Mouse (Mus musculus) neural tube, embryonic 15.5 days (tissue): ENCODE data around the gene Atp6v1g3. TPM values are rescaled to one million over a fixed set of nuclear protein-coding genes. Genes with fewer than 3 reads are reported as not detected.
A peak's percentile ranks its signal among the peaks of the same experiment; 100 is the strongest.

ENCODE experiments used
- ATAC-seq: fragments of 200-750 bp; cut with Nextera tagmentation; 2 replicates; pipeline ENCODE4 v1.8.0; 2017; ENCODE audit warnings: mild to moderate bottlenecking, moderate TSS enrichment, moderate library complexity; ENCODE audit not compliant: low FRiP score
- H3K27ac ChIP-seq: fragments of 300-500 bp; sonication (generic); replicated peaks from 2 replicates; pipeline ENCODE4 v1.5.1; 2015; ENCODE audit warnings: mild to moderate bottlenecking, inconsistent platforms
- H3K27me3 ChIP-seq: fragments of 300-500 bp; sonication (generic); replicated peaks from 2 replicates; pipeline ENCODE4 v1.6.1; 2015; ENCODE audit warnings: inconsistent platforms
- H3K36me3 ChIP-seq: fragments of 300-500 bp; sonication (generic); 2 replicates; pipeline ENCODE4 v1.6.1; 2015; ENCODE audit warnings: inconsistent platforms
- H3K4me1 ChIP-seq: fragments of 300-500 bp; sonication (generic); 2 replicates; pipeline ENCODE4 v1.6.1; 2015; ENCODE audit warnings: inconsistent platforms
- H3K4me2 ChIP-seq: fragments of 300-500 bp; sonication (generic); 2 replicates; pipeline ENCODE4 v1.6.1; 2015; ENCODE audit warnings: inconsistent platforms, mild to moderate bottlenecking, moderate library complexity
- H3K4me3 ChIP-seq: fragments of 300-500 bp; sonication (generic); replicated peaks from 2 replicates; pipeline ENCODE4 v1.5.1; 2015; ENCODE audit warnings: mild to moderate bottlenecking, inconsistent platforms
- H3K9ac ChIP-seq: fragments of 300-500 bp; sonication (generic); replicated peaks from 2 replicates; pipeline ENCODE4 v1.6.1; 2015; ENCODE audit warnings: mild to moderate bottlenecking, inconsistent platforms
- H3K9me3 ChIP-seq: fragments of 300-500 bp; sonication (generic); replicated peaks from 2 replicates; pipeline ENCODE4 v1.6.1; 2016; ENCODE audit warnings: inconsistent platforms
- WGBS: fragments of 180-500 bp; shearing (Covaris S2); methylation state at CpG from one replicate; pipeline ENCODE4 v1.1.7; 2015; ENCODE audit warnings: mixed read lengths; 5-methylcytosine and 5-hydroxymethylcytosine counted together
- polyA plus RNA-seq: library from polyadenylated mRNA; unstranded; fragments of >200 nt; fragmentation: Nextera tagmentation; extraction: Ambion mirVana; gene quantifications from 2 replicates; pipeline ENCODE4 v1.2.1, GENCODE M21; 2015

Gene Atp6v1g3
- polyA plus RNA-seq, result not detected in 2 replicates

GRCm38 (mm10) chr1:138273438-138273837 lies at the start of gene Atp6v1g3:
TSS of gene Atp6v1g3 (plus strand) at chr1:138273738.
- H3K9me3 ChIP-seq, result no peaks in the 10 kb centered on the region
- no peaks in the 10 kb centered on the region for H3K36me3 ChIP-seq
- H3K27ac ChIP-seq, result no peak within 1 kb of the TSS
- no peak within 1 kb of the TSS for H3K4me2 ChIP-seq
- H3K4me1 ChIP-seq, result no peaks in the 10 kb centered on the region
- no peak for ATAC-seq
- no peaks in the 10 kb centered on the region for H3K27me3 ChIP-seq
- WGBS, result 93% methylated on average over 2 of the region's 2 CpGs
- H3K9ac ChIP-seq, result no peak within 1 kb of the TSS
- no peak within 1 kb of the TSS for H3K4me3 ChIP-seq

DNA sequence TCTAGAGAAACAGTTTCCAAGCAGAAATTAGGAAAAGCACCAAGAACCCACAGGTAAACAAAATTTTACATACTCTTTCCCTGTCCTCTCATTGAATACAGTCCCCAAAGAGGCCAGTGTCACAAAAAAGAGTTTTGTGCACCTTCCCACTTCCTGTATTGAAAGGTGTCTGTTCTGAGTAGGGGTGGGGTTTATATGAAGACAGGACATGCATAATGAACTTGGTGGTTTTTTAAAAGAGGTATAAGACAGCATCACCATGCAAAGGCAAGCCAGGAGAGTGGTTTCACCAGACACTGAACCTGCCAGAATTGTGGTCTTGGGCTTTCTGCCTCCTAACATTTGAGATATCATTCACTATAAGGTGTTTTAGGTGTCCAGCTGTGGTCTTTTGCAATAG lies 40.5 kb upstream of the Atp6v1g3 start:
- Histone ChIP-seq H3K27me3 (no peaks in the 10 kb centered on the region), H3K36me3 (no peaks in the 10 kb centered on the region), H3K4me1 (no peaks in the 10 kb centered on the region), H3K9ac (no peak overlapping the region), H3K4me2 (no peak overlapping the region), H3K9me3 (0 out of 2 replicates have a peak, but pooled peaks cover under 1% of the 10 kb centered on the region), H3K27ac (no peak overlapping the region), H3K4me3 (no peak overlapping the region)
- no peak for ATAC-seq

- H3K4me2 ChIP-seq, result no peak overlapping the region
- no peaks in the 10 kb centered on the region for H3K27me3 ChIP-seq
- H3K9ac ChIP-seq, result no peak overlapping the region
- no peak for ATAC-seq
- no peaks in the 10 kb centered on the region for H3K4me1 ChIP-seq
- no peak overlapping the region for H3K4me3 ChIP-seq
- no peaks in the 10 kb centered on the region for H3K9me3 ChIP-seq
- H3K36me3 ChIP-seq, result no peaks in the 10 kb centered on the region
- WGBS, result 90% methylated on average over 2 of the region's 2 CpGs
- no peak overlapping the region for H3K27ac ChIP-seq
These were observed 36.3 kb upstream of the Atp6v1g3 start for GRCm38 (mm10) chr1:138237252-138237651.

DNA sequence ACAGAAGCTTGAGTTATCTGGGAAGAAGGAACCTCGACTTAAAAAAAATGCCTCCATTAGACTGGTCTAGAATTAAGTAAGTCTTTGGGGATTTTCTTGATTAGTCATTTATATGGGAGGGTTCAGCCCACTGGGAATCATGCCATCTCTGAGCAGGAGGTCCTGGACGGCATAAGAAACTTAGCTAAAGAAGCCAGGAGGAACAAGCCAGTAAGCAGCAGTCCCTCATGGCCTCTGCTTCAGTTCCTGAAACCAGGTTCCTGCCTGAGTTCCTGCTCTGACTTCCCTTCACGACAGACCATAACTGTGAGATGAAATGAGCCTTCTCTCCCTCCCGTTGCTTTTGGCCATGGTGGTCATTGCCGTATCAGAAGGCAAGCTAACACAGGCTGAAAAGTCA lies 29.6 kb upstream of the Atp6v1g3 start:
- no peaks in the 10 kb centered on the region for H3K27me3 ChIP-seq
- H3K4me3 ChIP-seq, result no peak overlapping the region
- no peaks in the 10 kb centered on the region for H3K9me3 ChIP-seq
- ATAC-seq, result 0 out of 2 replicates have a peak, but pooled peaks have one; percentile 15
- no peak overlapping the region for H3K27ac ChIP-seq
- peaks cover 6% of the 10 kb centered on the region; the same call in 1 of the 2 replicates for H3K4me1 ChIP-seq
- 34% methylated on average over 5 of the region's 5 CpGs for WGBS
- peak overlapping the region; percentile 35 for H3K4me2 ChIP-seq
- H3K9ac ChIP-seq, result no peak overlapping the region
- no peaks in the 10 kb centered on the region for H3K36me3 ChIP-seq

DNA sequence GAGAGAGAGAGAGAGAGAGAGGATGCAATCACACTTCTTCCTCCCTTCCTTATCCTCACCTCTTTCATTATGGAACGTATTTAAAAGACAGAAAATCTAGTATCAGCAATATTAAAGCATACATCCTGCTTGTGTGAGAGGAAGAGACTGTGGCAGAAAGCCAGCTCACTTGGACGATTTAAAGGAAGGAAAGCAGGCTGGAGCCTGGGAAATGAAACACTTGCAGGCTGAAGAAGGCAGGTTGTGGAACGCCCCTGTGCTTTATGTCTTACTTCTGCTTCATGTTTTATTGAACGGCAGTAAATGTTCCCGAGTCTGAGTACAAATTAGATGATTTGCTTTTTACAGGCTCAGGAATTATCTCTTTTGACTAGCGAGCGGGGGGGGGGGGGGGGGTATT lies 29.1 kb upstream of the Atp6v1g3 start:
- peak overlapping the region; percentile 35 for H3K4me2 ChIP-seq
- peak overlapping the region; percentile 64 for H3K27ac ChIP-seq
- no peak overlapping the region for H3K9ac ChIP-seq
- 0 out of 2 replicates have a peak overlapping the region, but pooled peaks have one; percentile 7 for H3K4me3 ChIP-seq
- H3K27me3 ChIP-seq, result no peaks in the 10 kb centered on the region
- no peaks in the 10 kb centered on the region for H3K9me3 ChIP-seq
- no peaks in the 10 kb centered on the region for H3K36me3 ChIP-seq
- 9% methylated on average over 7 of the region's 7 CpGs for WGBS
- peak; percentile 76 for ATAC-seq
- H3K4me1 ChIP-seq, result peaks cover 6% of the 10 kb centered on the region; the same call in 1 of the 2 replicates

DNA sequence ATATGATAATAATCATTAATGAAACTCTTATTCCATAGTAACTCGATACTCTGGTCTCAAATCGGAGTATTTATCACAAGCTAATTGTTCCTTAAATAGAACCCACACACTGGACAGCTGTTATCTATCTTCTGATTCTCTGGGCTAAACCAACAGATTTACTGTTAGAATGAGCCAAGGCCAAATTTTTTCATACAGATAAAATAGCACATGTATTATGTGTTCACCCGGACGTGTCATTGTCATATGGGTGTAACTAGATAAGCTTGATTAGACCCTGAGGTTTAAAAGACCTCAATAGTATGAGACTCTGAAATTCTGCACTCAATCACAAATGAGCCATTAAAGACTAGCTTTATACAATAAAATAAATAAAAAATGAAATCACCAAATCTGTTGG lies 28.4 kb upstream of the Atp6v1g3 start:
- H3K4me1 ChIP-seq, result peaks cover 6% of the 10 kb centered on the region; the same call in 1 of the 2 replicates
- H3K9ac ChIP-seq, result no peak overlapping the region
- WGBS, result 39% methylated on average over 4 of the region's 4 CpGs
- no peaks in the 10 kb centered on the region for H3K27me3 ChIP-seq
- peak; percentile 54; the same call in 1 of the 2 replicates for ATAC-seq
- peak overlapping the region; percentile 35; the same call in 1 of the 2 replicates for H3K4me2 ChIP-seq
- H3K36me3 ChIP-seq, result no peaks in the 10 kb centered on the region
- H3K9me3 ChIP-seq, result no peaks in the 10 kb centered on the region
- H3K27ac ChIP-seq, result peak overlapping the region; percentile 64
- H3K4me3 ChIP-seq, result no peak overlapping the region

- Histone ChIP-seq H3K4me3 (no peak overlapping the region), H3K4me1 (peaks cover 6% of the 10 kb centered on the region; the same call in 1 of the 2 replicates), H3K27ac (peak overlapping the region; percentile 64; the same call in 1 of the 2 replicates), H3K27me3 (no peaks in the 10 kb centered on the region), H3K9me3 (no peaks in the 10 kb centered on the region), H3K4me2 (no peak overlapping the region), H3K9ac (no peak overlapping the region), H3K36me3 (no peaks in the 10 kb centered on the region)
- ATAC-seq, result peak; percentile 63
- 55% methylated on average over 3 of the region's 3 CpGs for WGBS
These were observed 28.0 kb upstream of the Atp6v1g3 start for GRCm38 (mm10) chr1:138245533-138245932.

DNA sequence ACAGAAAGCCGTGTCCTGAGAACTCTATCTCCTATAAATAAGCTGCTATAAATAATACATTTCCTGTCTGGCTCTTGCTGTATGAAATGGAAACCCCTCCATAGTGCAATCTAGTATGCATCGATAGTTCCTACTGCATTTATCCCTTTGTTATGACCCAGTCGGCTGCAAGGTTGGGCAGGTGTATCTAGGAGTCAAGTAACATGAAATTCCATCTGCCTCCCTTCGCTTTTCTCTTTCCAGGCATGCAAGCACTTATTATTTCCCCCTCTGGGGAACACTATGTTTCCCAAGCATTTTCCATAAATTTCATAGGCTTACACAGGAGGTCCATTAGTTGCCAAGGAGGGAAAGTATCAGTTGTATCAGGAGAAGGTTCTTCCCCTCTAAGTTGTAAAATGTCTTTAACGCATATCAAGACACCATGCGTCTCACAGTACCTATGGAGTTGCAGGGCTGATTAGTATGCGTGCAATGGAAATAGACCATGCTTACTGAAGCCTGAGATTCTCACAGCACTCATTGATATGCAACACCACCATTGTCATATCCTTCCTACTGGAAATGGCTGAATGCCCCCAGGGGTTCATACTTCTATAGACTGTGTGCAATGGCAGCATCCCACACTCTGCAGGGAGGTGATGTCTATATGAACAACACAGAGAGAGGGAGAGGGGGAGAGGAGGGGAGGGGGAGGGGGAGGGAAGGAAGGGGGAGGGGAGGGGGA lies 26.9 kb upstream of the Atp6v1g3 start:
- Histone ChIP-seq H3K27me3 (no peaks in the 10 kb centered on the region), H3K4me1 (peaks cover 6% of the 10 kb centered on the region; the same call in 1 of the 2 replicates), H3K4me3 (no peak overlapping the region), H3K9ac (no peak overlapping the region), H3K4me2 (no peak overlapping the region), H3K9me3 (no peaks in the 10 kb centered on the region), H3K27ac (no peak overlapping the region), H3K36me3 (no peaks in the 10 kb centered on the region)
- ATAC-seq, result peak; percentile 54; the same call in 1 of the 2 replicates
- WGBS, result 51% methylated on average over 7 of the region's 7 CpGs

GRCm38 (mm10) chr1:138247699-138248483 lies 25.6 kb upstream of the Atp6v1g3 start:
- Histone ChIP-seq H3K4me3 (no peak overlapping the region), H3K27ac (no peak overlapping the region), H3K9me3 (no peaks in the 10 kb centered on the region), H3K4me2 (no peak overlapping the region), H3K9ac (no peak overlapping the region), H3K4me1 (peaks cover 6% of the 10 kb centered on the region; the same call in 1 of the 2 replicates), H3K36me3 (no peaks in the 10 kb centered on the region), H3K27me3 (no peaks in the 10 kb centered on the region)
- no peak for ATAC-seq
- 82% methylated on average over 8 of the region's 8 CpGs for WGBS

DNA sequence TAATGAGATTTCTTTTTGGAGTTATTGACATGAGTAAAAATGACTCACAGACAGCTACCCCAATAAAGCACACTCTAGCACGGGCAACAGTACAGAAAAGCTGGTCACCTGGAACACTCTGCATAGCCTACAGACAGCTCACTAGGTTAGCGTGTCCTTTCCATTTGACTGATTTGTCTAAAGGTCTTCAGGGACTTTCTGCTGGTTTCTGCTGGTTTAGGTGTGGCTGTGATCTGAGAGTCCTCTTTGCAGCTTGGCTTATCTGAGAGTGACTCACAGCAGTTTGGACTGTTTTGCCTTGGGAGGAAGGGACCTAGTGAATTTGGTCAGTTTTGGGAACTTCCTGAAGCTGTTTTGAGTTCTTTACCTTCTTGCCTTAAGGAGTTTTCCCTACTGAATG lies 24.8 kb upstream of the Atp6v1g3 start:
- no peak for ATAC-seq
- no peaks in the 10 kb centered on the region for H3K9me3 ChIP-seq
- peaks cover 6% of the 10 kb centered on the region; the same call in 1 of the 2 replicates for H3K4me1 ChIP-seq
- no peak overlapping the region for H3K27ac ChIP-seq
- H3K9ac ChIP-seq, result no peak overlapping the region
- 89% methylated on average over 2 of the region's 2 CpGs for WGBS
- H3K27me3 ChIP-seq, result no peaks in the 10 kb centered on the region
- no peak overlapping the region for H3K4me2 ChIP-seq
- no peak overlapping the region for H3K4me3 ChIP-seq
- no peaks in the 10 kb centered on the region for H3K36me3 ChIP-seq

DNA sequence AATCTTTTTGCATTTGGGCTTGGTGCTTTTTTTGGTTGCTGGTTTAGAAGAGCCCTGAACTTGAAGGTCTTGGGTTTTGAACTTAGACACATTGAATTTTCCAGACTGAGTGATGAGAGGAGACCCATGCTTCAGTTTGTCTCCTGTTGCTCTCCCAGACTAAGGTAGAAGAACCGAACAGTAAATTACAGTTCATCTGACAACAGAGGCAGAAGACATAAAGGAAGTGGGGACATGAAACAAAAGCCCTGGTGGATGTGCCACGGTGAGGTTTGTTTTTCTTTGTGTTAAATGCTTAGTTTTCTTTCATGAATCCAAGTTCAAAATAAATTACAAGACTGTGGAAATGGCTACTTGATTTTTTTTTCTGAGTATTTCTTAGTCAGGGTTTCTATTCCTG lies 22.6 kb upstream of the Atp6v1g3 start:
- Histone ChIP-seq H3K4me3 (no peak overlapping the region), H3K4me1 (no peaks in the 10 kb centered on the region; the same call in 1 of the 2 replicates), H3K27me3 (no peaks in the 10 kb centered on the region), H3K4me2 (no peak overlapping the region), H3K27ac (no peak overlapping the region), H3K9me3 (no peaks in the 10 kb centered on the region), H3K9ac (no peak overlapping the region), H3K36me3 (no peaks in the 10 kb centered on the region)
- 43% methylated on average over 2 of the region's 2 CpGs for WGBS
- no peak for ATAC-seq
